ENCODE assay signal across 8 mouse cellular contexts in genomic region chrX:50590673-50591341, GRCm38 (mm10).
A peak's percentile ranks its signal among the peaks of the same experiment; 100 is the strongest.
DNase-seq lines count a peak whose midpoint lies in the region; ATAC-seq and TF ChIP-seq lines count a peak whose summit lies in the region.

No protein-coding gene starts in this region.

- peak; percentile 75 for DNase-seq in kidney, adult 18-20 months
- no peak for DNase-seq in Patski (ENCODE audit: low read depth, low spot score)
- DNase-seq in urinary bladder, postnatal 25 days (ENCODE audit: low spot score): no peak
- DNase-seq in testis, postnatal 14 days (ENCODE audit: low spot score): no peak

- CTCF ChIA-PET in Patski (lab: Charles Lee): interaction anchor here (0.8 to 2.0 kb wide), 7 partner anchors 15 to 40 kb away, joined by 3 to 6 read pairs (median 3); no protein-coding TSS in a partner anchor

- POLR2A ChIA-PET in Patski (lab: Charles Lee): interaction anchor here (0.6 kb wide), 1 partner anchor 1966 kb away, joined by 3 read pairs; no protein-coding TSS in a partner anchor

- H3K4me1 ChIP-seq in kidney, embryonic 14.5 days (ENCODE audit: control insufficient read depth, insufficient read depth, low read length): no peaks in the 10 kb centered on the region
- H3K4me1 ChIP-seq in forebrain, embryonic 16.5 days (replicated peaks; ENCODE audit: control insufficient read depth, insufficient read depth, low read length): no peaks in the 10 kb centered on the region
- no peaks in the 10 kb centered on the region for H3K4me1 ChIP-seq in intestine, embryonic 16.5 days (ENCODE audit: control insufficient read depth, insufficient read depth, low read length)
- no peaks in the 10 kb centered on the region for H3K4me1 ChIP-seq in midbrain, embryonic 13.5 days (replicated peaks)

- no peak overlapping the region for H3K4me2 ChIP-seq in kidney, embryonic 14.5 days (replicated peaks; ENCODE audit: low read depth, low read length)
- H3K4me2 ChIP-seq in forebrain, embryonic 16.5 days (ENCODE audit: low read length): peak overlapping the region; percentile 25; the same call in 1 of the 2 replicates
- H3K4me2 ChIP-seq in intestine, embryonic 16.5 days (ENCODE audit: low read depth, low read length): peak overlapping the region; percentile 10; the same call in 1 of the 2 replicates
- H3K4me2 ChIP-seq in midbrain, embryonic 13.5 days (replicated peaks): no peak overlapping the region; the same call in 1 of the 2 replicates

- H3K27me3 ChIP-seq in kidney, embryonic 14.5 days (ENCODE audit: control insufficient read depth, insufficient read depth, low read length): no peaks in the 10 kb centered on the region
- no peaks in the 10 kb centered on the region for H3K27me3 ChIP-seq in Patski
- no peaks in the 10 kb centered on the region for H3K27me3 ChIP-seq in forebrain, embryonic 16.5 days (replicated peaks; ENCODE audit: control insufficient read depth, insufficient read depth, low read length)
- H3K27me3 ChIP-seq in intestine, embryonic 16.5 days (replicated peaks; ENCODE audit: control insufficient read depth, insufficient read depth, low read length): no peaks in the 10 kb centered on the region
- no peaks in the 10 kb centered on the region for H3K27me3 ChIP-seq in midbrain, embryonic 13.5 days

- no peaks in the 10 kb centered on the region for H3K9me3 ChIP-seq in kidney, embryonic 14.5 days (ENCODE audit: control insufficient read depth, low read length)
- H3K9me3 ChIP-seq in forebrain, embryonic 16.5 days (ENCODE audit: control insufficient read depth, low read length): no peaks in the 10 kb centered on the region
- H3K9me3 ChIP-seq in intestine, embryonic 16.5 days (ENCODE audit: control insufficient read depth, low read length): no peaks in the 10 kb centered on the region
- no peaks in the 10 kb centered on the region for H3K9me3 ChIP-seq in midbrain, embryonic 13.5 days

- H3K4me3 ChIP-seq in kidney, embryonic 14.5 days (ENCODE audit: low read length): no peak overlapping the region; the same call in 1 of the 2 replicates
- no peak overlapping the region; the same call in 1 of the 2 replicates for H3K4me3 ChIP-seq in forebrain, embryonic 16.5 days (replicated peaks; ENCODE audit: low read length)
- H3K4me3 ChIP-seq in intestine, embryonic 16.5 days (ENCODE audit: low read length): peak overlapping the region; percentile 31; the same call in 1 of the 2 replicates
- H3K4me3 ChIP-seq in midbrain, embryonic 13.5 days (replicated peaks): peak overlapping the region; percentile 11; the same call in 1 of the 2 replicates

- no peak for ATAC-seq in kidney, embryonic 14.5 days (ENCODE audit: low FRiP score, low TSS enrichment)
- ATAC-seq in Patski: peak; percentile 66
- no peak for ATAC-seq in forebrain, embryonic 16.5 days
- ATAC-seq in intestine, embryonic 16.5 days: peak; percentile 63; the same call in 1 of the 2 replicates
- ATAC-seq in midbrain, embryonic 13.5 days: peak; percentile 40; the same call in 1 of the 2 replicates

- 63% methylated on average over 8 of the region's 8 CpGs for WGBS in kidney, embryonic 14.5 days
- WGBS in forebrain, embryonic 16.5 days: 68% methylated on average over 8 of the region's 8 CpGs
- WGBS in intestine, embryonic 16.5 days: 66% methylated on average over 8 of the region's 8 CpGs
- WGBS in midbrain, embryonic 13.5 days: 56% methylated on average over 8 of the region's 8 CpGs

- H3K36me3 ChIP-seq in kidney, embryonic 14.5 days (ENCODE audit: control insufficient read depth, insufficient read depth, low read length): peaks cover 5% of the 10 kb centered on the region; the same call in 1 of the 2 replicates
- no peaks in the 10 kb centered on the region for H3K36me3 ChIP-seq in forebrain, embryonic 16.5 days (ENCODE audit: control insufficient read depth, insufficient read depth)
- no peaks in the 10 kb centered on the region for H3K36me3 ChIP-seq in intestine, embryonic 16.5 days (ENCODE audit: control insufficient read depth, insufficient read depth, low read length)
- H3K36me3 ChIP-seq in midbrain, embryonic 13.5 days: peaks cover 26% of the 10 kb centered on the region

- H3K27ac ChIP-seq in kidney, embryonic 14.5 days (ENCODE audit: low read depth, low read length): no peak overlapping the region
- H3K27ac ChIP-seq in forebrain, embryonic 16.5 days (ENCODE audit: low read length): no peak overlapping the region
- H3K27ac ChIP-seq in intestine, embryonic 16.5 days (ENCODE audit: low read length): no peak overlapping the region
- H3K27ac ChIP-seq in midbrain, embryonic 13.5 days: no peak overlapping the region

- TF ChIP-seq CTCF in Patski (IDR thresholded peaks at IDR 0.05): peak; percentile 69

- in situ Hi-C loops in Patski (cut with MboI; ENCODE audit: low pct_unique_long_range_greater_than_20kb): no loop called here

- no peak overlapping the region for H3K9ac ChIP-seq in kidney, embryonic 14.5 days (ENCODE audit: low read depth, low read length)
- H3K9ac ChIP-seq in forebrain, embryonic 16.5 days (replicated peaks; ENCODE audit: low read depth, low read length): no peak overlapping the region
- H3K9ac ChIP-seq in intestine, embryonic 16.5 days (ENCODE audit: low read depth, low read length): no peak overlapping the region
- H3K9ac ChIP-seq in midbrain, embryonic 13.5 days (replicated peaks): no peak overlapping the region

Comparison
In these comparisons a context has a peak if more than half of its experiments do, and no peak if none do; other contexts are left out.
1. ATAC-seq: peak in Patski (single experiment), intestine, embryonic 16.5 days (single experiment) and midbrain, embryonic 13.5 days (single experiment); none in kidney, embryonic 14.5 days (single experiment) and forebrain, embryonic 16.5 days (single experiment).
2. H3K4me2 ChIP-seq: peak in forebrain, embryonic 16.5 days (single experiment) and intestine, embryonic 16.5 days (single experiment); none in kidney, embryonic 14.5 days (single experiment) and midbrain, embryonic 13.5 days (single experiment).
3. H3K4me3 ChIP-seq: peak in intestine, embryonic 16.5 days (single experiment) and midbrain, embryonic 13.5 days (single experiment); none in kidney, embryonic 14.5 days (single experiment) and forebrain, embryonic 16.5 days (single experiment).